Mouse (Mus musculus): ENCODE data around the gene Zfp839.

- TF ChIP-seq CTCF (IDR thresholded peaks at IDR 0.05) (no peak), POLR2A (IDR thresholded peaks at IDR 0.05; ENCODE audit: insufficient read depth, low read depth, low read length) (no peak), EP300 (IDR thresholded peaks at IDR 0.05; ENCODE audit: insufficient read depth, low read depth, low read length) (no peak)
Measured at GRCm38 (mm10) chr12:110808430-110808829, 41.6 kb upstream of the Zfp839 start.

Measured in heart, adult 2 months (tissue).